Mouse (Mus musculus) retina, embryonic 14.5 days (tissue): ENCODE results near the gene Ubtd1.
"Not testable (repeated sequence)": the region's sequence is repeated elsewhere in the genome, so short reads cannot be mapped to it uniquely, and the experiment has no call there.

ENCODE experiments used
- DNase-seq: peaks from one replicate; pipeline ENCODE4 v3.0.0-alpha.2; 2015; ENCODE audit warnings: low spot score

The Ubtd1 gene

DNA sequence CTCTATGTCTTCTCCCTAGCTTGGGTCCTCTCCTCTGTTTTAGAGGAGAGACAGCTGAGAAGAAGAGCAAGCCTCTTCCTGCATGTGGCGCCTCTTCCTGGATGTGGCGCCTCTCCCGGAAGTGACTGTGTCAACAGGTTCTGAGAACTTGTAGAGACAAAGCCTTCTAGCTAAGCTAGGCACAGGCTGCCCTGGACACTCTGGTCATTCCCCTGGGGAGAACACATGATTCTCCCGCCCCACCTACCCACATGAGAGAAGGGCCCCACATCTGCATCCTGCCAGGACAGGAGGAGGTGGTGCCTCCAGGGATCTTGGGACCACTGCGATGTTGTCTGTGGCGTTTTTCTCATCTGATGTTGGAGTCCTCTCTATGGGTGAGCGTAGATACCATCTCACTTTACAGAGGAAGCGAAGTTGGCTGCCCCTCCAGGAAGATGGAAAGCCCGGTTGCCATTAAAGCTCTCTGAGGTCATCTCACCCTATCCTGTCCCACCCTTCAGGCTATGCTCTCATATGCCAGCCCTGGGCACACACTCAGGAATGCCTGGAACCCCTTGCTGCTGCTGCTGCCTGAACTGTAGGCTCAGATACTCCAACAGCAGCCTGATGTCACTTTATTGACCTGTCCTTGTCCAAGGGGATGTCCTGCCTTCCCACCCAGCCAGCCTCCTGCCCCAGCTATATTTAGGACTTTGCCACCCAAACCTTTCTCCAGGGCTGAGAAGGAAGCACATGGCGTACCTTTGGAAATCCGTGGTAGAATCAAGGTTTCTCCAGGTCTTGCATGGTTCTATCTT lies 87.1 kb downstream of the Ubtd1 start:
- DNase-seq: no peak

- peak; percentile 28 for DNase-seq
Observed at GRCm38 (mm10) chr19:42069241-42069525, 87.6 kb downstream of the Ubtd1 start.

- DNase-seq: no peak
Observed at GRCm38 (mm10) chr19:42071221-42071620, 89.7 kb downstream of the Ubtd1 start.

GRCm38 (mm10) chr19:42071886-42072608 lies 90.5 kb downstream of the Ubtd1 start:
- DNase-seq: no peak

DNA sequence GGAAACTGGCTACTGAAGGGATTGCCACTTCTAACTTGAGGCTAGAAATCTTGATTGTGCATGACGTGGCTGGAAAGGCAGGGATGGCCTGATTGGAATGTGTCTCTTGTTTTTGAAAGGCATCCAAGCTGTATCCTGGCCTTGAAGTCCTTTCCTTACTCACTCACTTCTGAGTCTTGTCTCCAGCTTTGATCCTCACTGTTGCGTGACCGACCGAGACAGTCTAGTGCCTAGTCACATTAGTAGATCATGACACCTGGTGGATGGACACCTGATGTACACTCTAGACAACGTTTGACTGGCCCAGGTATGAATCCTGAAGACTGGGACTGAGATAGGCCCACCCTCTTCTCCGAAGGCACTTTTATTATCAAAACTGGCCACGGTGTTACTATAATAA lies 91.2 kb downstream of the Ubtd1 start:
- DNase-seq: no peak

- DNase-seq: no peak
Observed at GRCm38 (mm10) chr19:42075051-42075450, 93.5 kb downstream of the Ubtd1 start.

DNA sequence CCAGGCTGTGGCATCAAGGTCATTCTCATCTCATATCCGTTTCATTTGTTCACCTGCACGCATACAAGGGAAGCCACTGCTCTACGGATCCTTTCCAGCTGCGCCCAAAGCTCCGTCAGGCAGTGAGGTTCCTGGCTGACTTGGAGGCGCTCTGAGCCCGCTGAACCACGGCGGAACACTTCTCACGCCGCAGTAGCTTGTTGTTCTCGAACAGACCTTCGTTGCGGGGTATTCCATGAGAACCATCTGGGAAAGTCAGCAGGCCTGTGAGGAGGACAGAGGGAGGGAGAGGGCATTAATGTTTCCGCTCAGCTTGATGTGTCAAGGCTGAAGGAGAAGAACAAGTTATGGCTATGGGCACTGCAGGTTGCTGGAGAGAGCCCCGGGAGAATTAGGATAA lies 94.4 kb downstream of the Ubtd1 start:
- no peak for DNase-seq

GRCm38 (mm10) chr19:42078566-42078965 lies 97.0 kb downstream of the Ubtd1 start:
- no peak for DNase-seq

- DNase-seq: no peak
Observed at GRCm38 (mm10) chr19:42079006-42079405, 97.4 kb downstream of the Ubtd1 start.

GRCm38 (mm10) chr19:42079950-42080349 lies 98.4 kb downstream of the Ubtd1 start:
- no peak for DNase-seq

DNA sequence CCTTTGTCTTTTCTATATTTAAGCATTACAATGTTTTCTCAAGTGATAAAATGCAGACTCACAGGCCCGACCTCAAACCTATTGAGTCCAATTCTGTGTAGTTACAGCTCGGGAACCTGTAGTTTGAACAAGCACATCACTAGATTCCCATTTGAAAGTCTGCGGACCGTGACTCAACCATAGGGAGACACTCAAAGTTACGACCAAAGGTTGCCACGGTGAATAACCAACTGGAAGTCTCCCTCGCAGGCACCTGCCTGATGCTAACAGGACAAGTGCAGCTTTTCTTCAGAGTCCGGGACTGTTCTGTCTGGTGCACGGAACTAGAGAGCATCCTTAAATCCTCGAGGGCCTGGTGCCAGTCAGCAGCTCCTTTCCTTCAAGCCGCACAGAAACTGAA lies 98.9 kb downstream of the Ubtd1 start:
- no peak for DNase-seq

DNA sequence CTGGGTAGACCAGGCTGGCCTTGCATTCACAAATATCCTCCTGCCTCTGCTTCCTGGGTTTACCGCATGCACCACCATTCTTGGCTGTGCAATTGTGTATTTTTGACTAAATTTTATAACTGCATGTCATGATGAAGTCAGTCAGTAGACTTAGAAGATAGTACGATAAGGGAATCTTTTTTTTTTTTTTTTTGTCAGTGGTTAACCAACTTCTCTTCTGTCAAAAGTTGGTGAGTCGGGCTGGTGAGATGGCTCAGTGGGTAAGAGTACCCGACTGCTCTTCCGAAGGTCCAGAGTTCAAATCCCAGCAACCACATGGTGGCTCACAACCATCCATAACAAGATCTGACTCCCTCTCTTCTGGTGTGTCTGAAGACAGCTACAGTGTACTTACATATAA lies 100.0 kb downstream of the Ubtd1 start:
- DNase-seq: not testable (repeated sequence)
